Mouse (Mus musculus) retina, postnatal 7 days (tissue): ENCODE data around the gene Olfr512.

Source experiments
- DNase-seq: peaks from one replicate; pipeline ENCODE4 v3.0.0-alpha.2; 2012; ENCODE audit warnings: low read depth, low spot score

Olfr512 gene

GRCm38 (mm10) chr7:108713020-108713419 is at the start of gene Olfr512:
Gene Olfr512, plus strand, starts transcription at chr7:108713320.
- no peak for DNase-seq

DNA sequence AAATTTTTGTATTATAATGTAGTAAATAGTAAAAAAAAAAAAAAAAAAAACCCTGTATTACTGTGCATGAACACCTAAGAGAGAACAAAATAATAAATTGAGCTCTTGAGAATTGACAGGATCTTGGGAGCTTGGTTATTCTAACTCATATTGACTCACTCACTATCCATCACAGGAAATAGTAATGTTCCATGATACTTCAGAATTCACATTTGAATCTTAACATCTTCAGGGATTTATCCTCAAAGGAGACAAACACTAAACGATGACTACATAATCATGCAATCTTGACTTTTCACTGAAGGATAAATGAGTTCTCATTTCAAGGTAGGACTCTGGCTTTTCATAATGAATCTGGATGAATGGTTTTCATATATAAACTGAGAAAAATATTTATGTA is 47.0 kb upstream of the Olfr512 start, which contains the start of gene Olfr510:
Gene Olfr510, plus strand, starts transcription at position 301 of the 400 bp plus-strand sequence.
- no peak for DNase-seq

DNA sequence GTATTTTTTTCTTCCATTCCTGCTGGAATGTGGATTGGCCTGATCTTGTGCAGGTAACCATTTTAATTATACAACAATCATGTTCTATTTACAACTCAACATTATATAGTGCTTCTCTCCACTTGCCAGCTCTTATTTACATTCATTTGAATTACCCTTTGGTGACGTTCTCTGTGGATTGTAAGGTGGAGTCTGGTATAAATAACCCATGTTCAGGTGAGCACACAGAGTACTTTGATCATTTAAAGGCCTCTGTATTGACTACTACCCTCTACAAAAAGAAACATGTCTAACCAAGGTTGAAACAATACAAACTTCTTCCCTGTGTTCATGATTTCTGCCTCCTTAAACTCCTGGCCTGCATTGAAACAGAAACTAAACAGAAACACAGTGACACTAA is 42.1 kb upstream of the Olfr512 start:
- no peak for DNase-seq

GRCm38 (mm10) chr7:108678886-108679285 is 34.2 kb upstream of the Olfr512 start:
- no peak for DNase-seq

DNA sequence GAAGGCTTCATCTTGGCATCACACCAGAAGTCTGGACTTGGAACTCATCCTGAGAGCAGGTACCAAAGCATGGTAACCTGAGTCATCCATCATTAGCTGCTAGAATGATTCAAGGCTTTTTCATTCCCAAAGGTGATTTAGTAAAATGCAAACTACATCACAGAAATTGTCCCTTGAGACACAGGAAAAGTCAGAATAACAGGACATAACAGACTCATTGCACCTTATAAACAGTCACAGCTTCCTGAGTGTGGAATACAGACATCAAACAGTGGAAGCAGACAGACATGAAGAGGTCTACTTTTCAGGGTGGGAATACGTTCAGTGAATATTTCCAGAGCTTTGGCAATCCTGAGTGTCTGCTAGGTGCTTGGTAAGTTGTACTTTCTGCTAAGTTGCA is 37.6 kb downstream of the Olfr512 start, which contains the start of gene Olfr513:
Gene Olfr513, plus strand, starts transcription at position 301 of the 400 bp plus-strand sequence.
- DNase-seq, result no peak

GRCm38 (mm10) chr7:108760411-108760810 is 47.3 kb downstream of the Olfr512 start:
- DNase-seq, result no peak
